Mouse (Mus musculus) heart, postnatal 0 days (tissue): ENCODE measurements around the gene Tfdp2. TPM values are rescaled to one million over a fixed set of nuclear protein-coding genes. Genes with fewer than 3 reads are reported as not detected.

Source experiments
- ATAC-seq: fragments of 200-750 bp; cut with Nextera tagmentation; 2 replicates; pipeline ENCODE4 v1.8.0; 2017; ENCODE audit warnings: low read depth, moderate number of reproducible peaks, moderate library complexity; ENCODE audit not compliant: insufficient read depth
- DNase-seq: peaks from one replicate; pipeline ENCODE4 v3.0.0-alpha.2; 2016; ENCODE audit warnings: low spot score
- H3K27ac ChIP-seq: fragments of 300-500 bp; sonication (generic); 2 replicates; pipeline ENCODE4 v1.5.1; 2014; ENCODE audit warnings: low read depth, mild to moderate bottlenecking
- H3K27me3 ChIP-seq: fragments of 300-500 bp; sonication (generic); 2 replicates; pipeline ENCODE4 v1.6.1; 2014; ENCODE audit warnings: low read length, mixed read lengths; ENCODE audit not compliant: control insufficient read depth, insufficient read depth
- H3K36me3 ChIP-seq: fragments of 300-500 bp; sonication (generic); replicated peaks from 2 replicates; pipeline ENCODE4 v1.6.1; 2014; ENCODE audit warnings: low read length, mixed read lengths; ENCODE audit not compliant: control insufficient read depth, insufficient read depth
- H3K4me1 ChIP-seq: fragments of 300-500 bp; sonication (generic); 2 replicates; pipeline ENCODE4 v1.6.1; 2014; ENCODE audit warnings: antibody characterized with exemption; ENCODE audit not compliant: control insufficient read depth, insufficient read depth
- H3K4me2 ChIP-seq: fragments of 300-500 bp; sonication (generic); 2 replicates; pipeline ENCODE4 v1.6.1; 2014; ENCODE audit warnings: low read depth, mild to moderate bottlenecking, low read length, moderate library complexity
- H3K4me3 ChIP-seq: fragments of 300-500 bp; sonication (generic); 2 replicates; pipeline ENCODE4 v1.5.1; 2014; ENCODE audit warnings: low read depth, low read length
- H3K9ac ChIP-seq: fragments of 300-500 bp; sonication (generic); replicated peaks from 2 replicates; pipeline ENCODE4 v1.6.1; 2014; ENCODE audit warnings: low read depth, low read length, mixed read lengths
- H3K9me3 ChIP-seq: fragments of 300-500 bp; sonication (generic); replicated peaks from 2 replicates; pipeline ENCODE4 v1.6.1; 2016; ENCODE audit warnings: low read length; ENCODE audit not compliant: control insufficient read depth
- CTCF ChIP-seq: IDR thresholded peaks from 2 replicates; pipeline ENCODE4 v1.5.1; 2016; ENCODE audit warnings: antibody characterized with exemption, control low read depth, low read depth
- EP300 ChIP-seq: IDR thresholded peaks from 2 replicates; pipeline ENCODE4 v1.6.1; 2016; ENCODE audit warnings: antibody characterized with exemption, low read depth
- WGBS: fragments of 180-500 bp; shearing (Covaris S2); extraction: QIAGEN DNeasy Blood & Tissue Kit; methylation state at CpG from one replicate; pipeline ENCODE4 v1.1.7; 2014; 5-methylcytosine and 5-hydroxymethylcytosine counted together
- polyA plus RNA-seq: library from polyadenylated mRNA; unstranded; fragments of >200 nt; fragmentation: Nextera tagmentation; extraction: Ambion mirVana; gene quantifications from 2 replicates; pipeline ENCODE4 v1.2.1, GENCODE M21; 2015
- total RNA-seq: library from RNA; depleted of rRNA; stranded (reverse); fragments of >200 nt; gene quantifications from 2 replicates; pipeline ENCODE4 v1.2.3, GENCODE M21; 2014; ENCODE audit warnings: low replicate concordance

Tfdp2 gene
- total and polyA plus RNA-seq, 2 experiments from 2014 or later: 32.5 to 33.4 TPM

- no peak for ATAC-seq
- H3K9ac ChIP-seq: no peak overlapping the region
- 84% methylated on average over 4 of the region's 4 CpGs for WGBS
These were observed 65.0 kb downstream of the Tfdp2 start for GRCm38 (mm10) chr9:96261101-96261500.

GRCm38 (mm10) chr9:96261980-96262379, 65.9 kb downstream of the Tfdp2 start:
- Histone ChIP-seq H3K4me3 (no peak overlapping the region), H3K27me3 (no peaks in the 10 kb centered on the region), H3K4me1 (0 out of 2 replicates have a peak, but pooled peaks cover 3% of the 10 kb centered on the region), H3K27ac (no peak overlapping the region), H3K4me2 (no peak overlapping the region), H3K9me3 (no peaks in the 10 kb centered on the region), H3K9ac (no peak overlapping the region), H3K36me3 (no peaks in the 10 kb centered on the region)
- TF ChIP-seq EP300: no peak
- TF ChIP-seq CTCF: no peak
- 93% methylated on average over 6 of the region's 6 CpGs for WGBS
- DNase-seq: no peak
- ATAC-seq: no peak

More at GRCm38 (mm10) chr9:96261101-96261500, 65.0 kb downstream of the Tfdp2 start:
- H3K27ac ChIP-seq: no peak overlapping the region
- no peak overlapping the region for H3K4me3 ChIP-seq
- no peaks in the 10 kb centered on the region for H3K36me3 ChIP-seq
- H3K4me1 ChIP-seq: 0 out of 2 replicates have a peak, but pooled peaks cover 3% of the 10 kb centered on the region
- H3K4me2 ChIP-seq: no peak overlapping the region
- H3K27me3 ChIP-seq: no peaks in the 10 kb centered on the region
- DNase-seq: no peak
- TF ChIP-seq EP300: no peak
- TF ChIP-seq CTCF: no peak
- no peaks in the 10 kb centered on the region for H3K9me3 ChIP-seq

GRCm38 (mm10) chr9:96266793-96267558, 70.9 kb downstream of the Tfdp2 start:
- Histone ChIP-seq H3K4me3 (no peak overlapping the region), H3K27ac (no peak overlapping the region), H3K4me1 (no peaks in the 10 kb centered on the region), H3K36me3 (no peaks in the 10 kb centered on the region), H3K9me3 (no peaks in the 10 kb centered on the region), H3K27me3 (no peaks in the 10 kb centered on the region), H3K9ac (no peak overlapping the region), H3K4me2 (no peak overlapping the region)
- ATAC-seq (no peak), DNase-seq (no peak)
- WGBS: 79% methylated on average over 6 of the region's 6 CpGs
- no peak for TF ChIP-seq EP300
- no peak for TF ChIP-seq CTCF

- H3K4me2 ChIP-seq: no peak overlapping the region
- no peaks in the 10 kb centered on the region for H3K36me3 ChIP-seq
- WGBS: 72% methylated on average over 1 of the region's 1 CpGs
- TF ChIP-seq EP300 (no peak), CTCF (no peak)
- H3K27ac ChIP-seq: no peak overlapping the region
- ATAC-seq (no peak), DNase-seq (no peak)
- H3K27me3 ChIP-seq: no peaks in the 10 kb centered on the region
- no peaks in the 10 kb centered on the region for H3K9me3 ChIP-seq
- H3K4me1 ChIP-seq: no peaks in the 10 kb centered on the region
- H3K4me3 ChIP-seq: no peak overlapping the region
- H3K9ac ChIP-seq: no peak overlapping the region
These were observed 71.5 kb downstream of the Tfdp2 start for GRCm38 (mm10) chr9:96267559-96267948.

- no peaks in the 10 kb centered on the region for H3K36me3 ChIP-seq
- no peak overlapping the region for H3K4me3 ChIP-seq
- no peak for DNase-seq
- H3K4me2 ChIP-seq: no peak overlapping the region
- H3K27me3 ChIP-seq: no peaks in the 10 kb centered on the region
- no peaks in the 10 kb centered on the region for H3K4me1 ChIP-seq
- WGBS: 86% methylated on average over 2 of the region's 2 CpGs
- no peak for ATAC-seq
- H3K27ac ChIP-seq: no peak overlapping the region
- no peak overlapping the region for H3K9ac ChIP-seq
- TF ChIP-seq CTCF: no peak
- no peak for TF ChIP-seq EP300
- H3K9me3 ChIP-seq: no peaks in the 10 kb centered on the region
These were observed 73.7 kb downstream of the Tfdp2 start for GRCm38 (mm10) chr9:96269726-96270125.

GRCm38 (mm10) chr9:96275543-96275942, 79.5 kb downstream of the Tfdp2 start:
- Histone ChIP-seq H3K27ac (no peak overlapping the region), H3K9me3 (no peaks in the 10 kb centered on the region), H3K4me3 (no peak overlapping the region), H3K36me3 (no peaks in the 10 kb centered on the region), H3K4me2 (no peak overlapping the region), H3K9ac (no peak overlapping the region), H3K4me1 (no peaks in the 10 kb centered on the region), H3K27me3 (no peaks in the 10 kb centered on the region)
- DNase-seq (no peak), ATAC-seq (no peak)
- TF ChIP-seq CTCF (no peak), EP300 (no peak)
